Mouse (Mus musculus) CH12.LX (cell line): Measurements from ENCODE around the gene Serpinf1.

Experiments used
- KAT2A ChIP-seq: IDR thresholded peaks from 2 replicates; pipeline ENCODE4 v1.6.1; 2012; ENCODE audit warnings: low read length, improper control_type of control experiment, inconsistent platforms; ENCODE audit not compliant: insufficient replicate concordance
- MAX ChIP-seq: IDR thresholded peaks from 2 replicates; pipeline ENCODE4 v1.6.1; 2011; ENCODE audit warnings: low read length, improper control_type of control experiment

DNA sequence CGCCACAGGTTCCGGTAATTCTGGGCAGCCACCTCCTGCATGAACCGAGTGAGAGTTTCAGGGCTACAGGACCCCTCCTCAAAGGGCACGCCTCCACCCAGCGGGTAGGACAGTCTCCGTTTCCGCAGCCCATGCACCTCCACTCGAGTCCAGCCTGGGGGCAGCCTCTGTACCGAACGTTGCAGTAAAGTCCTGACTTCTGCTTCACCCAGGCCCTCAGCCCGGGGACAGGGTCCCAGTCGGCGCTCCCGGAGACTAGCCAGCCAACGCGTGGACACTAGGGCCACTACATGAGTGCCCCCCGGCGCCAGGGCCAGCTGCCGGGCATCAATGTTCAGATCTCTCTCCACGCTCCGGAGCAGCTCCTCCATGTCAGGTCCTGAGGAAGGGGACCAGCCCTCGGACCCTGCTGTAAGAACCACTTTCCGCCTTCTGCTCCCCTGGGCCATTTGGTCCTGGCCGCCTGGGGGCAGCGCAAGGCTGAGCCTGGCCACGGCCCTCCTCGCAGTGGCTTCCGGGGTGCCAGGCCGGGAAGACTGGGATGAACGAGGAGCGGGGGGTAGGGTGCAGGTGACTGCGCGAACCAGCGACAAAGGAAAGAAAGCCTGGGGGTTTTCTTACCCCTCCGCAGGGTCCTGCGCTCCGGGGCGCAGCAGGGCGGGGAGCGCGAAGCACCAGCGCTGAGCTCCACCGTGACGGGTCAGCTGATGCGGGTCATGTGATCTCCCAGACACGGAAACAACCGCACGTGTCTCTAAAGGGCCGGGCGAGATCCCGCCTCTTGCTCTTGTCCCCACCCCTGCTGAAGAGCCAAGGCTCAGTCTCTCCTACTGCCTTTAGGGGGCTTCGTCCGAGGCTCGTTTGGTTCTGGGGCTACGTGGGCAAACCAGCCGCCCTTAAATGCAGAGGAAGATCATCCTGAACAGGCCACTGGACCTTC, 31.8 kb upstream of the Serpinf1 start, which contains the start of gene Wdr81:
- TF ChIP-seq KAT2A (0 out of 2 replicates have a peak, but pooled peaks have one; percentile 43), MAX (peak; percentile 100)
